Mouse (Mus musculus) ES-E14 (cell line): ENCODE measurements around the gene Slc26a6. TPM values are rescaled to one million over a fixed set of nuclear protein-coding genes. Genes with fewer than 3 reads are reported as not detected.

Experiments
- DNase-seq: peaks from one replicate; pipeline ENCODE4 v3.0.0-alpha.2; 2013; ENCODE audit warnings: low read depth, low spot score
- H3K27ac ChIP-seq: 2 replicates; pipeline ENCODE4 v1.5.1; 2012; ENCODE audit warnings: low read depth, mild to moderate bottlenecking, low read length, moderate library complexity, mixed read lengths; ENCODE audit not compliant: poor library complexity, insufficient read depth, severe bottlenecking
- H3K36me3 ChIP-seq: 2 replicates; pipeline ENCODE4 v1.6.1; 2012; ENCODE audit warnings: mild to moderate bottlenecking, low read length, moderate library complexity, mixed read lengths; ENCODE audit not compliant: control insufficient read depth, poor library complexity, insufficient read depth, severe bottlenecking
- H3K4me1 ChIP-seq, 2 experiments: fragments of 150-350 bp in 1 of 2; sonication (generic) in 1 of 2; 2 replicates each; pipeline ENCODE4 v1.6.1; 2012; ENCODE audit warnings: low read length in 2 of 2, mild to moderate bottlenecking in 1 of 2, mixed read lengths in 1 of 2; ENCODE audit not compliant: control insufficient read depth in 2 of 2, insufficient read depth in 2 of 2, poor library complexity in 1 of 2
- H3K4me3 ChIP-seq, 2 experiments: fragments of 150-350 bp in 1 of 2; sonication (generic) in 1 of 2; 2 replicates each; pipeline ENCODE4 v1.5.1; 2012; ENCODE audit warnings: low read length in 2 of 2, low read depth in 1 of 2, mild to moderate bottlenecking in 1 of 2, mixed read lengths in 1 of 2; ENCODE audit not compliant: insufficient read depth in 1 of 2, poor library complexity in 1 of 2, severe bottlenecking in 1 of 2
- H3K9ac ChIP-seq: 2 replicates; pipeline ENCODE4 v1.6.1; 2012; ENCODE audit warnings: low read depth, mild to moderate bottlenecking, low read length, mixed read lengths; ENCODE audit not compliant: poor library complexity, insufficient read depth, severe bottlenecking
- H3K9me3 ChIP-seq: fragments of 150-350 bp; sonication (generic); 2 replicates; pipeline ENCODE4 v1.6.1; 2012; ENCODE audit warnings: low read depth, mild to moderate bottlenecking, low read length; ENCODE audit not compliant: control insufficient read depth, insufficient read depth
- CHD2 ChIP-seq: IDR thresholded peaks from 2 replicates; pipeline ENCODE4 v1.6.1; 2014; ENCODE audit warnings: mild to moderate bottlenecking, low read depth, low read length, inconsistent platforms
- HCFC1 ChIP-seq: IDR thresholded peaks from 2 replicates; pipeline ENCODE4 v1.6.1; 2012; ENCODE audit warnings: low read length, inconsistent platforms, borderline replicate concordance; ENCODE audit not compliant: insufficient read depth
- MAFK ChIP-seq: IDR thresholded peaks from 2 replicates; pipeline ENCODE4 v1.6.1; 2014; ENCODE audit warnings: mild to moderate bottlenecking, low read depth, low read length, inconsistent platforms; ENCODE audit not compliant: insufficient read depth
- ZC3H11A ChIP-seq: IDR thresholded peaks from 2 replicates; pipeline ENCODE4 v1.6.1; 2012; ENCODE audit warnings: low read depth, mild to moderate bottlenecking, inconsistent platforms, low read length, borderline replicate concordance
- ZNF384 ChIP-seq: IDR thresholded peaks from 2 replicates; pipeline ENCODE4 v1.6.1; 2012; ENCODE audit warnings: low read depth, low read length, inconsistent platforms
- in situ Hi-C, 2 experiments: fragments of 600-800 bp; cut with MboI; formaldehyde crosslinking; loops; one replicate each; pipeline ENCODE4 v1.15.1; 2025; ENCODE audit warnings: low sequenced_read_pairs in 2 of 2, inconsistent platforms in 1 of 2; ENCODE audit not compliant: unreplicated experiment in 2 of 2
- total RNA-seq: library from RNA; depleted of rRNA; stranded (reverse); fragments of 300-350 nt; gene quantifications from 2 replicates; pipeline ENCODE4 v1.2.3, GENCODE M21; 2012; rRNA removed

Gene Slc26a6
- total RNA-seq, 1 experiment = 15.1 TPM

DNA sequence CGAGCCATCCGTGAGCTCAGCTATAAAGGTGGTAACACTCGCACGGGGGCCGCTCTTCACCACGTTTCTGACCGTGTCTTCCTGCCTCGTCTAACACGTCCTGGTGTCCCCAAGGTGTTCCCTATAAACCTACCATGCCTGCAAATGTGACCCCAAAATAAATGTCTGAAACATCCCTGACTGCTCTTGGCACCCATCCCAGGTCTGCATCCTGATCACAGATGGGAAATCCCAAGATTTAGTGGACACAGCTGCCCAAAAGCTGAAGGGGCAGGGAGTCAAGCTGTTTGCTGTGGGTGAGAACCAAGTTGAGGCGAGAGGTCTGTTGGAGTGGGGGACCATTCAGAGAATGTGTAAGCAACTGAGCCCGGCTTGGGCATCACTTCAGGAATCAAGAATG is 102.2 kb downstream of the Slc26a6 start:
- Histone ChIP-seq H3K36me3 (peaks cover 2% of the 10 kb centered on the region), H3K9me3 (no peaks in the 10 kb centered on the region), H3K9ac (no peak overlapping the region), H3K4me1 (peaks cover 0 to 9% of the 10 kb centered on the region in 2 experiments; a peak in 1 of 4 replicates), H3K27ac (no peak overlapping the region), H3K4me3 (no peak overlapping the region)
- TF ChIP-seq MAFK (no peak), CHD2 (no peak), ZC3H11A (no peak)
- no peak for DNase-seq
- in situ Hi-C loops = no loop called here

DNA sequence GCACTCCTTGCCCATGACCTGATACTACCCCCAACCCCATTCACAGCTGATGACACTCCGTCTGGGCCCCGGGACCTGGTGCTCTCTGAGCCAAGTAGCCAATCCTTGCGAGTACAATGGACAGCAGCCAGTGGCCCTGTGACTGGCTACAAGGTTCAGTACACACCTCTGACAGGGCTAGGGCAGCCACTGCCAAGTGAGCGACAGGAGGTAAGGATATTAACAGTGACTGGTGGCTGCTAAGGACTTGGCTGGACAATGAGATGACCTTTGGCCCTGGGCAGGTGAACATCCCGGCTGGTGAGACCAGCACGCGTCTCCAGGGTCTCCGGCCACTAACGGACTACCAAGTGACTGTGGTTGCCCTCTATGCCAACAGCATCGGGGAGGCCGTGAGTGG is 102.8 kb downstream of the Slc26a6 start:
- Histone ChIP-seq H3K9me3 (no peaks in the 10 kb centered on the region), H3K4me3 (no peak overlapping the region), H3K4me1 (peaks cover 0 to 9% of the 10 kb centered on the region in 2 experiments; a peak in 1 of 4 replicates), H3K9ac (no peak overlapping the region), H3K36me3 (no peaks in the 10 kb centered on the region), H3K27ac (no peak overlapping the region)
- in situ Hi-C loops = no loop called here
- TF ChIP-seq MAFK (no peak), HCFC1 (no peak), ZNF384 (no peak), CHD2 (no peak), ZC3H11A (no peak)
- no peak for DNase-seq

Other genes starting within 250 kb of the Slc26a6 start
- gene Arih2, start 203.9 kb upstream of the Slc26a6 start, total RNA-seq = 98.7 and 128 TPM in 2 replicates
- 42.0 and 59.4 TPM in 2 replicates for gene Slc25a20, start 191.2 kb upstream of the Slc26a6 start, total RNA-seq
- gene Prkar2a, start 164.0 kb upstream of the Slc26a6 start, total RNA-seq = 12.0 and 18.2 TPM in 2 replicates
- gene Ip6k2, start 69.5 kb upstream of the Slc26a6 start, total RNA-seq = 23.0 and 24.4 TPM in 2 replicates
- gene Nckipsd, start 44.9 kb upstream of the Slc26a6 start, total RNA-seq = 17.4 and 20.2 TPM in 2 replicates
- 4.3 and 14.6 TPM in 2 replicates for gene Celsr3, start 27.0 kb upstream of the Slc26a6 start, total RNA-seq
- 0.22 and 0.53 TPM in 2 replicates for gene Tmem89, start 61.3 kb downstream of the Slc26a6 start, total RNA-seq
- 354 and 426 TPM in 2 replicates for gene Uqcrc1, start 83.3 kb downstream of the Slc26a6 start, total RNA-seq
- 15.1 and 25.5 TPM in 2 replicates for gene Col7a1, start 100.3 kb downstream of the Slc26a6 start, total RNA-seq
- 0.36 TPM in 1 of 2 replicates, not detected in the other for gene Ucn2, start 132.7 kb downstream of the Slc26a6 start, total RNA-seq
- gene Pfkfb4, start 138.5 kb downstream of the Slc26a6 start, total RNA-seq = 4.4 and 5.0 TPM in 2 replicates
- gene Shisa5, start 185.3 kb downstream of the Slc26a6 start, total RNA-seq = 44.0 and 49.0 TPM in 2 replicates
- 6.2 and 7.4 TPM in 2 replicates for gene Trex1, start 206.5 kb downstream of the Slc26a6 start, total RNA-seq
- gene Atrip, start 220.8 kb downstream of the Slc26a6 start, total RNA-seq = 17.1 and 21.7 TPM in 2 replicates
- gene Ccdc51, start 229.2 kb downstream of the Slc26a6 start, total RNA-seq = 7.7 and 11.8 TPM in 2 replicates
- 266 and 347 TPM in 2 replicates for gene Tma7, start 229.3 kb downstream of the Slc26a6 start, total RNA-seq
- gene Plxnb1, start 242.1 kb downstream of the Slc26a6 start, total RNA-seq = 17.8 and 35.0 TPM in 2 replicates